Mouse (Mus musculus) splenic B cell, adult 2 months (primary cell): ENCODE results near the gene Gm48551.

Source experiments
- DNase-seq: peaks from one replicate; pipeline ENCODE4 v3.0.0-alpha.2; 2011; ENCODE audit warnings: low read depth, low spot score
- H3K27me3 ChIP-seq: 2 replicates; pipeline ENCODE4 v1.6.1; 2012; ENCODE audit warnings: mild to moderate bottlenecking, low read length, moderate library complexity, mixed read lengths; ENCODE audit not compliant: control insufficient read depth, poor library complexity, insufficient read depth, severe bottlenecking
- H3K36me3 ChIP-seq: 2 replicates; pipeline ENCODE4 v1.6.1; 2012; ENCODE audit warnings: mild to moderate bottlenecking, low read length, moderate library complexity, mixed read lengths; ENCODE audit not compliant: control insufficient read depth, poor library complexity, insufficient read depth, severe bottlenecking

Gene Gm48551

DNA sequence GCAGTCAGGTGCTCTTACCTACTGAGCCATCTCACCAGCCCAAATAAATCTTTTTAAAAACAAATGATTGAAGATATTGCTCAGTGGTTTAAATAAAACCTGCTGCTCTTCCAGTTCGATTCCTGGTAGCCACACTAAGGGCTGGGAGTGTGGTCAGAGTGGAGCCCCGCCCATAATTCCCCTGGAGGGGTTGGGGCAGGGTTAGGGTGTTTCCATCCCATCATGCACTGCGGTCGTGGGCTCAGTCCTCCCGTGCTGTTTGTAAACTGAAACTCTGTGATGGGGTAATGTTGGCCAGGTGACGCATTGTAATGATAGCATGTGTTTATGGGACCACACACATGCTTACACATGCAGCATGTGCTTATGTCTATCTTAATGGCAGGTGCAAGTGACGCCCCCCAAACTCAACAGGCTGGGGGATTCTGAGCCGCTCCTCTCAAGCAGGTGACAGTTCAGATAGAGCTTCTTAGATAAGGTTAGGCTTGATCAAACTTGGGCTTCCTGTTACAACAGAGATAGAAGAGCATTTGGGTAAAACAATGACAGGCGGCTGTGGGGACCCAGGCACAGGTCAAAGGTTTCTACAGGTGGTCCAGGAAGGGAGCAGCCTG lies 32.5 kb upstream of the Gm48551 start:
- H3K27me3 ChIP-seq: no peaks in the 10 kb centered on the region
- H3K36me3 ChIP-seq: no peaks in the 10 kb centered on the region; the same call in 1 of the 2 replicates
- DNase-seq: peak; percentile 59

DNA sequence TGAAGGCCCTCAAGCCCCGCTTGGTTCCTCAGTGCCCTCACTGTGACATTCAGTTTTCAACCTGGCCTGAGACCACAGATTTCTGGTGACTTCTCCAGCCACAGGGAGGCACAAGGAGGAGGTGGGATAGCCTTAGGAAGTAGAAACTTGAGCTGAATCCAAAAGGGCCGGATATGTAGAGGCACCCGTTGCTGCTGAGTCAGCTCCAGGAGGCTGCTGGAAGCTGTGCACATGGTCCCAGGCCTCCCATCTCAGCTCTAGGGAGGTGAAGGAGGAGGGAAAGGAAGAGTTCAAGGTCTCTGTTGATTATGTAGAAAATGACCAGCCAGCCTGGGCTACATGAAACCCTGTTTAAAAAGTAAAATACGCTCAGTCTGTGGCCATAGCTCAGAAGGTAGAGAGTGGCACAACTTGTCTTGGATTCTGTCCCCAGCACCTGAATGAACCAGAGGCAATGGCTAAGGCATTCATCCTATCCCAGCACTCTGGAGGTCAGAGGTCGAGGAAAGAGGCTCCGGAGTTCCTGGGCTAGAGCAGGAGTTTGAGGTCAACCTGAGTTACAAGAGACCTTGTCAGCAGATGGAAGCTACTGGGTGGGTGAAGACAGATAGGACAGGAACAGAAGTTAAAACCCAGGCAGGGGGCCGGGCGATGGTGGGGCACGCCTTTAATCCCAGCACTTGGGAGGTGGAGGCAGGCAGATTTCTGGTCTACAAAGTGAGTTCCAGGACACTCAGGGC lies 29.4 kb upstream of the Gm48551 start:
- Histone ChIP-seq H3K27me3 (no peaks in the 10 kb centered on the region), H3K36me3 (no peaks in the 10 kb centered on the region)
- no peak for DNase-seq

DNA sequence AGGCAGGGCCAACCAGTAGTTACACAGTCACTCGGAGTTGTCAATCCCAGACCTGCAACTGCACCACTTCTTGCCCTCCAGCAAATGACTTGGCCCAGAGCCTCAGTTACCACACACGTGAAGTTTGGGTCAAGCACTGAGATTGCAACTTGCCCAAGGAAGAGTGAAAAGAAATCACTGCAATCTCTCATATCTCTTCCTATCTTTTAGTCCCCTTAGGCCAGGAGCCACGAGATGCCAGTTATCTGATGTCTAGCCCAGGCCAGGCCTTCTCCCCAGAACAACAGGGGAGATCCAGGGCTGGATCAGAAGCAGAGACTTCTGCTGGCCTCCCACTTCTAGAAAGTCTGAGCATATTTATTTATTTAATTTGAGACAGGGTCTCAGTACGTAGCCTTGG lies 28.7 kb upstream of the Gm48551 start:
- H3K36me3 ChIP-seq: no peaks in the 10 kb centered on the region
- H3K27me3 ChIP-seq: no peaks in the 10 kb centered on the region
- DNase-seq: no peak

DNA sequence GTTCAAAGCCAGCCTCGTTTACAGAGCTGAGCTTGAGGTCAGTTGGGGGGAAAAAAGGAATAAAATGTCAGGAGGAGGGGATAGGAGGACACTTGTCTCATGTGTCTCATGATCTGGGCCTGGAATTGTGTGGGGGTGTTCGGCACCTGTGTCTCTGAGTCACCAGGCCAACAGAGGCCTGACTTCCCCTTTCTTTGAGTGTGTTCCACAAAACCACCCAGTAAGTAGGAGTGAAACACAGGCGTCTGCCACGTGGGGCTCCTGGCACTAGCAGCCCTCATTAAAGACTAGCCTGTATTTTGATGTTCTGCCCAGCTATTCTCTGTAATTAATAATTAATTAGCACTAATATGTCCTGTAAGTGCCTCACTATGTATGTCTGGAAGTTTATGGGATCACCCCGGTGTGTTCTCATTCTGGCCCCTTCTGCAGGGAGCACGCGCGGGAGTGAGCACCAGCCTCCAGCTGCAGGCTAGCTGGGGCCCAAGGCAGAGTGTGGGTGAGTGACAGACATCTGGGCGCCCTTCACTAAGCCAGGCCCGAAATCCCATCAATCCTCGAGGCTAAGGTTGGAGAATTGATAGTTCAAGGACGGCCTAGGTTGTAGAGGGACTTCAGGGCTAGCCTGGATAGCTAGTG lies 27.8 kb upstream of the Gm48551 start:
- no peaks in the 10 kb centered on the region for H3K36me3 ChIP-seq
- DNase-seq: peak; percentile 80

DNA sequence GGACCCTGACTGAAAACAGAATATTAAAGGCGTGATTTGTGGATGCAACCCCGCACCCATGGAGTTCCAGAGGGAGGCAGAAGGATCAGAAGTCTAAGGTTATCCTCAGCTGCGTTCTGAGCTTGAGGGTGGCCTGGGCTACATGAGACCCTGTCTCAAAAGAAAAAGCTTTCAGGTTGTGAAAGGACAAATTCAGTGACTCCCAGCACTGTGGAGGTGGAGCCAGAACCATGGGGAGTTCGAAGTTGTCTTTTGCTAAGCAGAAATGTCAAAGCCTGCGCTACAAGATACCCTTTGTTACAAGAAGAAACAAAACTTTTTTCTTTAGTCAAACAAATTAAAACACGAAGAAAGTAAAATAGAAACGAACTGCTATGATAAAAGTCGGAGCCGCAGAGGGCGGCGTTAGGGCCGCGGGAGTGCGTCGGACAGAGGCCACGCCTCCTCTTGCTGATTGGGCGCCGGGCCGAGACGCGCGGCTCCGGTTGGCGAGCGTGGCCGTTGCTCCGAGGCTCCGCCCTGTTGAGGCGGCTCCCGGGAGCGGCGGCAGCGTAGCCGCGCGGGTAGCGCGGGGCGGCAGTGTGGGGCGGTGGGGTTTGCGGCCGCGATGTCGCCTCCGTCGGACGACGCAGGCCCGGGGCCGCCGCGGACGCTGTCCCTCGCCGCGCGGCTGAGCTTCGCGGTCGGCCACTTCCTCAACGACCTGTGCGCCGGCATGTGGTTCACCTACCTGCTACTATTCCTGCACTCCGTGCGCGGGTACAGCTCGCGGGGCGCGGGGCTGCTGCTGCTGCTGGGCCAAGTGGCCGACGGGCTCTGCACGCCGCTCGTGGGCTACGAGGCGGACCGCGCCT lies 27.0 kb upstream of the Gm48551 start, which contains the start of gene Mfsd12:
Gene Mfsd12, plus strand, starts transcription at position 501 of the 854 bp plus-strand sequence.
- no peaks in the 10 kb centered on the region for H3K36me3 ChIP-seq
- DNase-seq: peak; percentile 91

More for the DNA sequence above, 27.8 kb upstream of the Gm48551 start:
- H3K27me3 ChIP-seq: no peaks in the 10 kb centered on the region

DNA sequence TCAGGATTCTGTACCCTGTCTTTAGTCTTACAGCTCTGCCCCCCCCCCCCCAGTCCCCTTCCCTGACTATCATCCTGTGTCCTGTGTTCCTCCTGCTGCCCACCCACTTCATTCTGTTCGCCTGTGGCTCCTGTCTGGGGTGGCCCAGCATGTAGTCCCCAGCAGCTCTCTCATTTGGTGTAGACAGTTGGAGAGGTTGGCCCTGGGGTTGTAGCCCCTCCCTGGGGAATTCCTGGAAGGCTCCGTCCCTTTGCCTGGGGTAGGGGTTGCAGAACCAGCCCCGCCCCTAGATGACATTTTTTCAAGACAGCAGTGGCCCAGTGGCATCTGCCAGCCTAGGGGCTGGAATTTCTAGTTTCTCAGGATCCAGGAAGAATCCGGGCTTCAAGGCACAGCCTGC lies 26.1 kb upstream of the Gm48551 start:
- DNase-seq: no peak
- H3K36me3 ChIP-seq: no peaks in the 10 kb centered on the region
- H3K27me3 ChIP-seq: no peaks in the 10 kb centered on the region

More for the DNA sequence above, 27.0 kb upstream of the Gm48551 start, which contains the start of gene Mfsd12:
- H3K27me3 ChIP-seq: no peaks in the 10 kb centered on the region

DNA sequence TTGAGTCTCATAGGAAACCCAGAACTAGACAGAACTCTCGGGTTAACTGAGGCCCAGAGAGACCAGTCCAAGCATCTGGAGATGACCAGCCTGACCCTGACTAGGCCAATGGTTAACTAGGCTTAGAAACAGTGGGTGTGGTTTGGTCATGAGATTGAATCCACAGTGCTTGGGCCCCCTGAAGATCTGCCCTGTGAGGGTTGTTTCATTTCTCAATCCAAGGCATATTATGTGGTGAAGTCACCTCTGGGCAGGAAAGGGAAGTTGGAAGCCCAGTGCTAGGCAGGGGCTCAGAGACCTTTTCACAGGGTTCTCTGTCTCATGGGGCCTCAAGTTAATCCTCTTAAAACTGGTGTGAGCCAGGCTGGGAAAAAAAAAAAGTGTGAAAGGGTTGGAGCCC lies 25.4 kb upstream of the Gm48551 start:
- peak; percentile 35 for DNase-seq
- H3K27me3 ChIP-seq: no peaks in the 10 kb centered on the region
- H3K36me3 ChIP-seq: no peaks in the 10 kb centered on the region

DNA sequence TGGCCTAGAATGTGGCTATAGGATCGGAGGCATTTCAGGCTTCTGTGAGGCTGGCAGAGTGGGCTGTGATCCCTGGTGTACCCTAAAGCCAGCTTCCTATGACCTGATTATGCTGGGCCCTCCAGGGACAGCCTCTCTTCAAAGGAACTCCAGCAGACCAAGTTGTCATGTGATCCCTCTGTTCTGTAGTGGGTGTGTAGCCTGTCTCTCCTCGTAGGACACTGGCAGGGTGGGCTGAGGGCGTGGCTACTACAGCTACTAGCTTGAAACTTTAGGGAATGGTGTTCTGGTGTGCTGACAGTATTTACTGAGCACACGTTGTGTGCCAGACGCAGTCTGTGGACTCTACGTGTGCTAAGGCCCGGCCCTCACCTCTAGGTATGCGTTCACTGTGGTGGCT lies 23.5 kb upstream of the Gm48551 start:
- Histone ChIP-seq H3K36me3 (no peaks in the 10 kb centered on the region), H3K27me3 (no peaks in the 10 kb centered on the region)
- no peak for DNase-seq

DNA sequence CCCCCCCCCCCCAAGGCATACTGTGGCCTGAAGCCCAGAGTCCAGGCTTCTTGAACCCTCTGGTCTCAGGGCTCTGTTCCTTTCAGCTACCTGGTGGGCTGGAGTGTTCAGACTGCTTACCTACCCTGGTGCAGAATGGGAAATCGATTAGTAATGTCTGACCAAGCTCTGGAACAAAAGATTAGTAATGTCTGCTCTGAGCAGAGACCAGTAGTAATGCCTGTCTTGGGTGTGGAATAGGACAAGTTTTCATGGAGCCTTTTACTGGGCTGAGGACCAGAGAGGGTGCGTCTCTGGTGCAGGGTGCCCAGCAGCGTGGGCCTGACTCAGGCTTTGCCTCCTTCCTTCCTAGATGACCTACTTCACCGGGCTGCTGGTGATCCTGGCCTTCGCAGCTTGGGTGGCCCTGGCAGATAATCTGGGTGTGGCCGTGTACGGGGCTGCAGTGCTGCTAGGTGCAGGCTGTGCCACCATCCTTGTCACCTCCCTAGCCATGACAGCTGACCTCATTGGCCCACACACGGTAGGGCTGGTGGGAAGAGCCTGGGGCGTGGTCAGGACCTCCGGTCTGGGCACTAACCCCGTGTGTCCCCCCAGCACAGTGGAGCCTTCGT lies 21.8 kb upstream of the Gm48551 start:
- DNase-seq: no peak
- Histone ChIP-seq H3K27me3 (no peaks in the 10 kb centered on the region), H3K36me3 (peaks cover 5% of the 10 kb centered on the region)

DNA sequence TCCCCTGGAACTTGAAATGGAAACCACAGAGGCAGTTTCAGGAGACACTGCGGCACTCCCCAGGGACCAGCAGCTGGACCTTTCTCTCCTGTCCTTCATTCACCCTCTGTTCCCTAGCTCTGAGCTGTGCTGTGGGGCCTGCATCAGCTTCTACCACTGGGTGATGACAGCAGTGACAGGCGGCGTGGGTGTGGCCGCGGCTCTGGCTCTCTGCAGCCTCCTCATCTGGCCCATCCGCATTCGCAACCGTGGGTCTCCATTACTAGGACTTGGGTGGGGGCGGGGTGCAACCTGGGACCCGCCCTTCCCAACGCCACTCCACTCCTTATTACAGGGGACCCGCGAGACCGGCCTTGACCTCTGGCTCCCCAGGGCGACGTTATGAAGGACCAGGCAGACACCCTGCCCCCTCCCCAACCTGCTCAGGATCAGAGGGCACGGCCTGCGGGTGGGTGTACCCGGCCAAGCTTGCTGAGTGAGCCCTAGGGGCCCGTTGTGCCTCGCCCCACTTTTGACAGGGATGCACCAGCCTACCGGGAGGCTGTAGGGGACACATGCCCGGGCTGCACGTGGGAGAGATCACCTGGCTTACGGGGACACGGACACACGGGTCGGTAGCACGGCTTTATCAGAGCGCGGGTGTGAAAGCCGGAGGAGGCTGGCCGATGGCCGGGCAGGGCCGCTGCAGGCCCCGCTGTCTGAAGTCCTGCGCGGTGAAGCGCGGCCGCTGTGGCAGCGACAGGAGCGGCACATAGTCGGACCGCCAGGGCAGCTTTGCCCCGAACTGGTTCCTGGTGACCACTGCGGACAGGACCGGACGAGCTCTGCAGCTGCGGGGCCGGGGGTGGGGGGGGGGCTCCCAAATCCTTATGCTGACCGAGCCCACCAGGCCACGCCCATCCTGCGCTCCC lies 20.6 kb upstream of the Gm48551 start:
- Histone ChIP-seq H3K36me3 (peaks cover 7% of the 10 kb centered on the region), H3K27me3 (no peaks in the 10 kb centered on the region)
- DNase-seq: no peak

DNA sequence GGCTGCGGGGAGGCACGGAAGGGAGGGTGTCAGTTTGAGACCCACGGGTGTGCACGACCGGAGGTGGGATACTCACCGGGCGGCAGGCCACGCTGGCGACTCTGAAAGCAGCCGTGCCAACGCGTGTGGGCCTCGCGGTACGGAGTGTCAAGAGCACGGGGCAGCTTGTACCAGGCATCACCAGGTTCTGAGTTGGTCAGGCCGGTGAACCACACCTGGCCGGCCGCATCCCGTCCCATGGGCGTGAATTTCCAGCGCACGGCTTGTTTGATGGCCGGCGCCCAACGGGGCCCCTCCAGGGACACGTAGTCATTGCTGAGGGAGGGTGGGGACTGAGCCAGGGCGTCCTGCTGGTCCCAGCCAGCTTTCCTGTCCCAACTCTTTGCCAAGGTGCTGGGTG lies 19.6 kb upstream of the Gm48551 start:
- Histone ChIP-seq H3K36me3 (peaks cover 7% of the 10 kb centered on the region), H3K27me3 (no peaks in the 10 kb centered on the region)
- DNase-seq: no peak

DNA sequence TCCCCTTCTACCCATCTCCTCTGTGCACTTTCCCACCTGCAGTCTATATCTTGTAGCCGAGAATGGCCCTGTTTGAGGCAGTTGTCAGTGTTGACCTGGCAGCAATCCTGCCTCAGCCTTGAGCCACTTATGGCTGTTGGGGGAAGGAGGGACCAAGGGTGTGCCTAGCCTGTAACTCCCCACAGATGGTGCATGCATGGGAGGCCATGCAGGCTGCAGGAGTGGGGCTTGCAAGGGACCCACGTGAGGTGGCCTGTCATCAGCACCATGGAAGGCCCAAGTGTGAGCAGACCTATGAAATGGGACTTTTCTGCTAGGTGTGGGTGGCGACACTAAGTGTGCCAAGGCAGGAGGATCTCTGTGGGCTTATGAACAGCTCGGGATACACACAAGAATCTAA lies 19.2 kb upstream of the Gm48551 start:
- Histone ChIP-seq H3K27me3 (no peaks in the 10 kb centered on the region), H3K36me3 (peaks cover 7% of the 10 kb centered on the region)
- no peak for DNase-seq

DNA sequence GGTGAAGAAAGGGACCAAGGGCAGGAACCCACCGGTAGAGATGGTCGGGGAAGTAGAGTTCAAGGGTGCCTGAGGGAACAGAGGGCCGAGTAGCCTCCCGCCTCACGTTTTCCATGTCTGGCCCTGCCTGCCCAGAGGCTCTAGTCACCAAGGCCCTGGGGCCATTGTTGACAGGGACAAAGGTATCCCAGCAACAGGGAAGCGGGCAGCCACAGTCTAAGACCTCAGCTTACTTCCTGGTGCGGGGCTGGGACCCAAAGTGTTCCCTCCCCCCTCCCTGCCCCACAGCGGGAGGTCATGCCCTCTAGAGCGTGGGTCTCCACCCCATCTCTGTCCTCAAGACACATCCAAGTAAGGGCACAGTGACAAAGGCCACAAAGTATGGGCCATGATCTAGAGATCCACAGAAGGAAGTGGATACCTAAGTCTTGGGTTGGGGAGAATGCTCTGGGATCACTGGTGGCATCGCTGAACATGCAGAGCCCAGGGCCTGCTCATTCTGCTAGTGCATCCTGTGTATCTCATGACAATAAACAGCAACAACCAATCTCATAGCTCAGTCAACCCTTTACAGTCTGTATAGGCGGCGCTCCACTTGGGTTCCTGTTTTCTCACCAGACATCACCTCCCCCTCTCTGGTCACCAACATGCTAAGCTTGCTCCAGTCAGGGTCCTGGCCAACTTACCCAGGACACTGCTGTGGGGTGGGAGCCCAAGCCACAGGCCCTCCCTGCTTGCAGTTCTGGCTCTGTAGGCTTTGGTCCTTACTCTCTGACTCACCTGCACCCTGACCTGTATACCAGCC lies 18.4 kb upstream of the Gm48551 start, which contains the start of gene 4930404N11Rik:
Gene 4930404N11Rik, minus strand, starts transcription at position 145 of the 805 bp plus-strand sequence.
- no peak for DNase-seq
- Histone ChIP-seq H3K36me3 (peaks cover 7% of the 10 kb centered on the region), H3K27me3 (no peaks in the 10 kb centered on the region)
